Mouse (Mus musculus) bone marrow macrophage, adult 2 months (primary cell): Measurements from ENCODE around the gene Ttc7b.

Experiments used
- CTCF ChIP-seq: IDR thresholded peaks from 2 replicates; pipeline ENCODE4 v1.5.1; 2012; ENCODE audit warnings: low read depth, mild to moderate bottlenecking, low read length, moderate library complexity
- POLR2A ChIP-seq: IDR thresholded peaks from 2 replicates; pipeline ENCODE4 v1.6.1; 2012; ENCODE audit warnings: mild to moderate bottlenecking, low read depth, low read length, borderline replicate concordance

GRCm38 (mm10) chr12:100283283-100283682 is 237.3 kb downstream of the Ttc7b start:
- no peak for TF ChIP-seq POLR2A
- no peak for TF ChIP-seq CTCF
